Mouse (Mus musculus) kidney, adult 11 months (tissue): ENCODE measurements around the gene Clmp.
A peak's percentile ranks its signal among the peaks of the same experiment; 100 is the strongest.
"Not testable (repeated sequence)": the region's sequence is repeated elsewhere in the genome, so short reads cannot be mapped to it uniquely, and the experiment has no call there.

Experiments
- DNase-seq: peaks from one replicate; pipeline ENCODE4 v3.0.0; 2022

The Clmp gene

DNA sequence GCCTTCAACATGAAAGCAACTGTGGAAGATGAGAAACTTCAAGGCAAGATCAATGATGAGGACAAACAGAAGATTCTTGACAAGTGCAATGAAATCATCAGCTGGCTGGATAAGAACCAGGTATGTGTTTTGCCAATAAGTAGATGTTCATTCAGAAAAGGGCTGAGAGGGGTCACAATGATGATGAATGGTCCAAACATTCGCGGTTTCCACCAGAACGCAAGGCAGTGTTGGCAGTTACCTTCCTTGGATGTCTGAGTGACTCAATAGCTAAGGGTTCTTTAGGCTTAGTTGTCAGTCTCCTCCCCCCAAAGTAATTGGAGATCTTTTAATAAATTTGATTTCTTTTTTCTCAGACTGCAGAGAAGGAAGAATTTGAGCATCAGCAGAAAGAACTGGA is 118.8 kb downstream of the Clmp start:
- DNase-seq, result not testable (repeated sequence)

DNA sequence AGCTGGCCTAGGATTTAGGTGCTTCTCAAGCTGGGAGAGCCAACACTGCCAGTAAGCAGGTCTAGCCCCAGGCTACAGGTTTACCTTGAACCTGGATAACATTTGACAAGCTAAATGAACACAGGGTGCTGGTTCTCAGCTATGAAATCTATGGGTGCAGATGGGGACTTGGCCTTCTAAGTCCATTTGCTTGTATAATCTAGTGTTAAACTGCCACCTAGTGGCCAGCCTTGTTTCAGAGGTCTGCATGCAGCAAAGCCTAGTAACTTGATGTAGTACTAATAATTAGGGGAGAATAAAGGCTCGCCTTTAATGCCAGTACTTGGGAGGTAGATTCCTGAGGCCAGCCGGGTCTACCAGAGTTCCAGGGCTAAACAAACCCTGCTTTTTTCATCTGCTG is 119.5 kb downstream of the Clmp start:
- peak; percentile 78 for DNase-seq

DNA sequence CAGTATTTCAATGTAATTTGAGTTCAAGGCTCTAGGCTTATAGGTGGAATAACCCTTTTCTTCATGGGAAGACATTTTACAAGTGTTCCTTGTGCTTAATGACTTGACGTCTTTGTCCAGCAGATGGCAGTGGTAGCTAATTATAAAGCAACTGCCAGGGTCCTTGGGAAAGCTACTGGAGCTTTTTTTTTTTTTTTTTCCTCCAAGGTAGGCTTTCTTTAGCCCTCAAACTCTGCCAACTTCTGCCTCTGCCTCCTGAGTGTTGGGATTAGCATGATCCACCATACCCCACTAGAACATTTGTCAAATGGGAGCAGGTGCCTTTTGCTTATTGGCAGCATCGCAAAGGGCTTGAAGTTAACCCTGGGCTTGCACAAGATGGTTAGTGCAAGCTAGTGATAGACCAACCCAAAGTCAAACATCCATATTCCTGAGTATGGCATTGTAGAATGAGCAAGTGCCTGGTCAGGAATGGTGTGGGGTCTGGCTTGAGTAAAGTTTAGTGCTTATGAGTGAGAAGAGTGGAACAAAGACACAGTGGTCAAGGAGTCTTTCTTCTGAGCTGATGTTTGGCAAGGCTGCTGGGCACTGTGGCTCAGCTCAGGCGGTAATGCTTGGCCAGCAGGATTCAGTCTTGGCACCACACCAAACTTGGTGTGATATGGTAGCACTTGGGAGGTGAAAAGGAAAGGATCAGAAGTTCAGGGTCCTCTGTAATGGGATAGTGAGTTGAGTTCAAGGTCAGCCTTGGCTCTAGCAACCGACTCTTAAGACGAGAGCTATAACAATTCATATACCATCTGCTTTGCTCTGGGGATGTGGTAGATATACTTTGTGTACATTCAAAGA is 120.9 kb downstream of the Clmp start:
- DNase-seq, result peak; percentile 69

DNA sequence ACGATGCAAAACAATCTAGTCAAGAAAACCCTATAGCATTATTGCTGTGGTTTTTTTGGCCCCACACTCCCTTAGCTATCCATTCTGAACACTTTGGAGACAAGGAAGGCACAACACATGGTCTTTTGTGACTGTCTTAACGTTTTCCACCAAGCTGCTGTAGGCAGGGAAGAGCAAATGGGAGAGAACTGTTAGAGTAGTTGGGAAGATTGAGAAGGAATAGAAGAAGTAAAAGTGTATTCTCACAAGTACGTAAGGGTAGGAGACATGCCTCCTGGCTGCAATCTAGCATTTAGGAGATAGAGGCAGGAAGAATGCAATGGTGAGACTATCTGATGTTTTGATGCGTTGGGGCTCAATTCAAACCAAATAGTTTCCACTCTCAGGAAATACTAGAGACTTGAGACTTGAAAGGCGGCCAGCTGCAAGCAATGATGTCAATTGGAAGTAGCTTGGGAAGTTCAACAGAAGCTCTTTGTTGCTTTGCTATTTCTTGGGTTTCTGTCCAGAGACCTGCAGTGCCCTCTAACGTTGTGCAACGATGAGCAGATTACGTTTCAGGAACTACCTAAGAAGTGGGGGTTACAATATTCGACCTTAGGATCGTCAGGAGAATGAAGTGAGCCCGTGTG is 121.6 kb downstream of the Clmp start:
- no peak for DNase-seq

DNA sequence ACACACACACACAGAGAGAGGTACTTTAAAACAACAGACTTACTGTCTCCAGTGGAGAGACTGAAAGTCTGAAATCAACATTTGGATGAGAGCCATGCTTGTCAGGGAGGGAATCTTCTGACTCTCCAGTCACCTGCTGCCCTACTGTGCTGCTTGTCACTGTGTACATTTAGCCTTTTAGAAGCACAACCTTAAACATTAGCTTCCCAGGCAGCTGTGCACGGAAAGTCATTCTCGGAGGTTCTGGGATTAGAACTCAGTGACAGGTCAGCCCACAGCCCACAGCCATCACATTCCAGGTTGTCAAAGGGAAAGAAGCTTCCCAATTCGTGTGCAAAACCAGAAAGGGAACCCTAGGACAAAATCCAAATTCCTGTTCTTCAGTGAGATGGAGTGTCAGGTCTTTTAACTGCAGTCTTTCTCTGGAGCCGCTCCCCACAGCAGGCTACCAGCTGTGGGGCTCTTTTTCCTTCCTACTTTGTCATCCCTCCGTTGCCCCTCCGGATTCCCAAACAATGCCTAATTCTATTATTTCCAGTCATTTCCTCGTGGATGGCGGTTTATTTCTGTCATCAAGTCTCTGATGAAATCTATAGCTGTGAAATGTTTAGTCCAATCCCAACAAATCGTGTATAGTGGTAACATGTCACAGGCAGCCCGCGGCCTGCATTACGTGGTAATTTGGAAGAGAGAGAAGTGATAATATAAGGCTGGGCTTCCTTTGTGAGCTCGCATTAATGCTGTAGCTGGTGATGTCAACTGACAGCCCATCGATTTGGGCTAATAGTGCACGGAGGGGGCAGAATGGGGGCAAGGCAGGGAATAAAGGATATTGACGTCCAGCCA is 122.5 kb downstream of the Clmp start:
- no peak for DNase-seq

DNA sequence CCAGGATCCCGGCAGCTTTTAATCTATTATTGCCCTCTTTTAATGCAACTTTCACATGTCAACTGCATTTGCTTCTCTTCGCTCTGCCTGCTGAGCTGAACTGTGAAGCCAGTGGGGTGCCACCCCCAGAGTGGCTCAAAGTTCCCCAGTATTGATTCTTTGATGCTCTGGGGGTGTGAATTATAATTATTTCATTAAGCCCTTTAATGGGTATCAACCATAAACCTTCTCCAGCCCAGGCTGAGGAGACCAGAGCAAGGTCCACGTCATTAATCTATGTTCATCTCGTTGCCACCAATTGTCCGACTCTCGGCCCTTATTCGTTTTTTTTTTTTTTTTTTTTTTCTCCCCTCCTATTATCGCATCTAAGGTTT is 123.1 kb downstream of the Clmp start:
- no peak for DNase-seq

DNA sequence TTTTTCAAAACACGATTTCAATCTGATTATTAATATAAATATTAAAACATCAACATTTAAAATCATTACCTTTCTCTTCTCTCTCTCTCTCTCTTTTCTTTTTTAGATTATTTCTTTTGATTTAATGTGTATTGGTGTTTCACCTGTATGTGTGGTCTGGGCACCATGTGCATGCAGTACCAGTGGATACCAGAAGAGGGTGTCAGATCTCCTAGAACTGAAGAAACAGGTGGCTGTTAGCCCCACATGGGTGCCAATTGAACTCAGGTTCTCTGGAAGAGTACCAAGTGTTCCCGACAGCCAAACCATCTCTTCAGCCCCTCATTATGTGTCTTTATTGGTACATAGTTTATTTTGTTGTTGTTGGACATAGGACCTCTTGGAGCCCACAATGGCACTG is 126.1 kb downstream of the Clmp start:
- DNase-seq, result no peak

DNA sequence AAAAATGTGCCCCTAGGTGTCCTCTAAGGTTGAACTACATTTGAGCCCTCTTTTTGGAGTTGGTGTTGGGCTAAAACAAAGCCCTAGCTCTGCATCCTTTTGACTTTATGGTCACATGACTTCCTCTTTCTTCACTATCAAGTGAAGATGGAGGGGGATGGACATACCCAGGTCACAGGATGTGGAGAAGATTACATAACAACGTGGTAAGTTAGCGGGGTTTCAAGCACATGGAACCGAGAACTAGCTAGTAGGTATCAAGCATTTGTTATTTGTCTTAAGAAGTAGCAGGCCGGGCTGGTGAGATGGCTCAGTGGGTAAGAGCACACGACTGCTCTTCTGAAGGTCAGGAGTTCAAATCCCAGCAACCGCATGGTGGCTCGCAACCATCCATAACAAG is 128.3 kb downstream of the Clmp start:
- no peak for DNase-seq

DNA sequence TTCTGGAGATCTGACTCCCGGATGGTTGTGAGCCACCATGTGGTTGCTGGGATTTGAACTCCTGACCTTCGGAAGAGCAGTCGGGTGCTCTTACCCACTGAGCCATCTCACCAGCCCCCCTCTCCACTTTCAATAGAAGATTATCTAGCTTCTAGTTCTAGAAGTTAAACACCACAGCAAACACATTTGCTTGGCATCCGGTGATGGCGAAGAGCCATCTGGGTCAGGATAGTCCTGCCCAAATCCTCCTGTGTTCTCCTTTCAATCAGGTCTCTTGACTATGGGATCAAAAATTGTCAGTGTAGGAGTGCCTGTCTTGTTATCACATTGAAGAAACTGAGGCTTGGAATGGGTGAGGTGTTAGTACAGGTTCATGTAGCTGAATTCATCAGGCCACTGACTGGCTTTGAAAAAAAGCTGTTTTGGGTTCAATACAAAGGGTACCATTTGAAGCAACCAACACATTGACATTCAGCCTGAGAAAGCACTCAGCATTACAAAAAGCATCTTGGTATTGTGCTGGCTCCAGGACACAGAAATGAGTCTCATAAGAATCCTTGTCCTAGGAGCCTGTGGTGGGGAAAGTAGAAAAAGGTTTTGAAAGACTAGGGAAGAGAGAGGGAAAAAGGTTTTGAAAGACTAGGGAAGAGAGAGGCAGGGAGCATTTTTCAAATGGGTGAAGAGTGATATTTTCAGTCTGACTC is 131.7 kb downstream of the Clmp start:
- no peak for DNase-seq

DNA sequence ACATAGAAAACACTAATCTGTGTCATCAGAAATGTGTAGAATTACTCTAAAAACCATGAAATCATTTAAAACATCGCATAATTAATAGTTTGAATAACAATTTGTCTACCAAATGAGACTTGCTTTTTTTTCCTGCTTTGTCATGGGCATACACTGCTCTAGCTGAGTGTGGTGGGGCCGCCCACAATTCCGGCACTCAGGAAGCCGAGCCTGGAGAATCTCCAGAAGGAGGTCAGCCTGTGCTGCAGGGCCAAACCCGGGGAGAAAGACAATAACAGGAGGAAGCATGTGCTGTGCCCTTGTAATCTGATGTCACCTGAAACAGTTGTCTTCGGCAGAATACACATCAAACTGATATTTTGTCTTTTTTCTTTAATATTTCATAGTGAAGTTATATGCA is 139.8 kb downstream of the Clmp start:
- peak; percentile 11 for DNase-seq

DNA sequence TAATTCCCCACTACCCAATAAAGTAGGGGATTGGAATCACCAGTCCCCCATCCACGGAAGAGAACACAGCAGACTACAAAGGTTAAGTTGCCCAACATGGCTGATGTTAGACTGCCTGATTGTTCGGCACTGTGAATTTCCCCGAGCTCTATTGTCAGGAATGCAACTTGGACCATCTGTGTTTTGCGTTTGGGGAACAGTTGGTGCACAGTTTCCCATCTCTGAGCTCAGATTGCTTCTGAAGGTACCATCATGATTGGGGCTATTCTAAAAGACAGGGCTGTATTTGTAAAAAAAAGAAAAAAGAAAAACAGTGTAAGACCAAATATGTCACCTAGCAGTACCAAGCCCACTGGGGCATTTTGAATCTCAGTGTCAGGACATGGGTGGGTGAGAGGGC is 141.6 kb downstream of the Clmp start:
- DNase-seq, result no peak

DNA sequence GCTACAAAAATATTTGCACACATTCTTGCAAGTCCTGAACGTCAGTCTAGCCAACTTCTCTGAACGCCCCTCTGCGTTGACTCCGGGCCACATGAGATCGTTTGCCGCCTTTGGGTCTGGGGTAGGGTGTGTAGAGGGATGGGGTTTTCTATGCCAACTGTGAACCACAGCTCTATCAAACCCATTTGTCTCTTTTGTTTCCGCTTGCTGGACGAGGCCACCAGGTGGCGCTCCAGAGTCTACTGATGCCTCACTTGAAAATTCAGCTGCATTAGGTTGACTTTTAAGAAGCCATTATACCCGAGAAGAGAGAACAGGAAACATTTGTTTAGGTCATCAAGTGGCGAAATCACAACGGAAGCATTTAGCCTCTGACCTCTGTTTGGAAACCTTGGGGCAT is 148.8 kb downstream of the Clmp start:
- peak; percentile 40 for DNase-seq
